Mouse (Mus musculus) midbrain, embryonic 11.5 days (tissue): ENCODE measurements at regions not wholly inside any gene's neighbourhood (a gene's known extent, or its start where the extent isn't known, plus 50 kb on each side); places are given as distances from the start of the nearest gene placed in this dataset.

ENCODE experiments used
- ATAC-seq: fragments of 200-750 bp; cut with Nextera tagmentation; 2 replicates; pipeline ENCODE4 v1.8.0; 2017; ENCODE audit warnings: moderate TSS enrichment, moderate library complexity; ENCODE audit not compliant: low FRiP score
- DNase-seq: peaks from one replicate; pipeline ENCODE4 v3.0.0; 2015; ENCODE audit warnings: low spot score; ENCODE audit errors: missing footprints
- H3K27ac ChIP-seq: fragments of 300-500 bp; sonication (generic); 2 replicates; pipeline ENCODE4 v1.5.1; 2014; ENCODE audit warnings: low read depth, low read length
- H3K27me3 ChIP-seq: fragments of 300-500 bp; sonication (generic); 2 replicates; pipeline ENCODE4 v1.6.1; 2014; ENCODE audit warnings: mild to moderate bottlenecking, low read length, moderate library complexity, mixed read lengths; ENCODE audit not compliant: control insufficient read depth, insufficient read depth
- H3K36me3 ChIP-seq: fragments of 300-500 bp; sonication (generic); 2 replicates; pipeline ENCODE4 v1.6.1; 2014; ENCODE audit warnings: mild to moderate bottlenecking, low read length, moderate library complexity, mixed read lengths; ENCODE audit not compliant: control insufficient read depth, insufficient read depth
- H3K4me1 ChIP-seq: fragments of 300-500 bp; sonication (generic); 2 replicates; pipeline ENCODE4 v1.6.1; 2014; ENCODE audit warnings: low read length; ENCODE audit not compliant: control insufficient read depth, insufficient read depth
- H3K4me2 ChIP-seq: fragments of 300-500 bp; sonication (generic); 2 replicates; pipeline ENCODE4 v1.6.1; 2014; ENCODE audit warnings: mild to moderate bottlenecking, moderate library complexity
- H3K4me3 ChIP-seq: fragments of 300-500 bp; sonication (generic); 2 replicates; pipeline ENCODE4 v1.5.1; 2014; ENCODE audit warnings: low read depth, low read length
- H3K9ac ChIP-seq: fragments of 300-500 bp; sonication (generic); 2 replicates; pipeline ENCODE4 v1.6.1; 2014; ENCODE audit warnings: low read length
- H3K9me3 ChIP-seq: fragments of 300-500 bp; sonication (generic); 2 replicates; pipeline ENCODE4 v1.6.1; 2016; ENCODE audit warnings: low read length; ENCODE audit not compliant: control insufficient read depth
- WGBS: fragments of 180-500 bp; shearing (Covaris S2); extraction: QIAGEN DNeasy Blood & Tissue Kit; methylation state at CpG from one replicate; pipeline ENCODE4 v1.1.7; 2014; 5-methylcytosine and 5-hydroxymethylcytosine counted together

DNA sequence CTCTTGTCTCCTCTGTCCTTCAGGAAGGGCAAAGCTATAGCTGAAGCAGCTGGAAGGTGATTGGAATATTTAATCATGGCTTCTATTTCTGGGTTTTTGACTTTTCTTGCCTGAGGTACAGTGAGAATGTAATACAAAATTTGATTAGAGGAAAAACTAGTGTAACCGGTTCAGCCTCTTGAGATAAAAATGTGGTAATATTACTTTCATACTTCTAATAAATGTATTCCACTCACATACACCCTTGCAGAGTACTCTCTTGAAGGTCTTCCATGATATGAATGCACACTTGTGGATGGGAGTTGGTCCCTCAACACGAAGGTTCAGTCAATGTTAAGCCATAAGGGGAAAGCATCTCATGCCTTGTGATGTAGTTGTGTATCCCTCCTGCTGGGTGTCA, 215.4 kb upstream of the Id2 start:
- Histone ChIP-seq H3K27me3 (no peaks in the 10 kb centered on the region), H3K36me3 (no peaks in the 10 kb centered on the region), H3K4me3 (no peak overlapping the region), H3K4me2 (no peak overlapping the region), H3K9me3 (no peaks in the 10 kb centered on the region), H3K9ac (no peak overlapping the region), H3K27ac (no peak overlapping the region), H3K4me1 (no peaks in the 10 kb centered on the region)
- 92% methylated on average over 2 of the region's 2 CpGs for WGBS
- DNase-seq (no peak), ATAC-seq (no peak)

DNA sequence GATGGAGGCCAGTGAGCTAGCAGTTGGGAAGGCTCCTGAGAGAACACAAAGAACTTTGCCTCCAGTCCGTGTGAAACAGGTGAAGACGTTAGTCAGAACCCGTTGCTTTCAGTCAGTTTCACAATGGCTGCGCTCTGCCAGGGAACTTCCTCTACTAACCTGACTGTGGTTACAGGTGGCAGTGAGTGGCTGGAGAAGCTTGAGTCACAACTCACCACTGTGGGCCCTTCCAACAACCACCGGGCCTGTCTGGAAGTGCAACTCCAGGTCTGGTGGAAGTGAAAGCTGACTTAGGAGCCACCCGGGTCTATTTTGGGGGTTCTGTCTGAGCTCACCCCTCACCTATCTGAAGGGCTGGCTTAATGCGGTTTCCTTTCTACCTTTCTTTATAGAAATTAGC, 214.8 kb upstream of the Id2 start:
- no peak overlapping the region for H3K27ac ChIP-seq
- no peak overlapping the region for H3K4me2 ChIP-seq
- no peak overlapping the region for H3K9ac ChIP-seq
- no peaks in the 10 kb centered on the region for H3K36me3 ChIP-seq
- no peak for ATAC-seq
- H3K4me1 ChIP-seq: no peaks in the 10 kb centered on the region
- no peak overlapping the region for H3K4me3 ChIP-seq
- no peaks in the 10 kb centered on the region for H3K27me3 ChIP-seq
- no peak for DNase-seq
- 91% methylated on average over 7 of the region's 7 CpGs for WGBS
- H3K9me3 ChIP-seq: no peaks in the 10 kb centered on the region

DNA sequence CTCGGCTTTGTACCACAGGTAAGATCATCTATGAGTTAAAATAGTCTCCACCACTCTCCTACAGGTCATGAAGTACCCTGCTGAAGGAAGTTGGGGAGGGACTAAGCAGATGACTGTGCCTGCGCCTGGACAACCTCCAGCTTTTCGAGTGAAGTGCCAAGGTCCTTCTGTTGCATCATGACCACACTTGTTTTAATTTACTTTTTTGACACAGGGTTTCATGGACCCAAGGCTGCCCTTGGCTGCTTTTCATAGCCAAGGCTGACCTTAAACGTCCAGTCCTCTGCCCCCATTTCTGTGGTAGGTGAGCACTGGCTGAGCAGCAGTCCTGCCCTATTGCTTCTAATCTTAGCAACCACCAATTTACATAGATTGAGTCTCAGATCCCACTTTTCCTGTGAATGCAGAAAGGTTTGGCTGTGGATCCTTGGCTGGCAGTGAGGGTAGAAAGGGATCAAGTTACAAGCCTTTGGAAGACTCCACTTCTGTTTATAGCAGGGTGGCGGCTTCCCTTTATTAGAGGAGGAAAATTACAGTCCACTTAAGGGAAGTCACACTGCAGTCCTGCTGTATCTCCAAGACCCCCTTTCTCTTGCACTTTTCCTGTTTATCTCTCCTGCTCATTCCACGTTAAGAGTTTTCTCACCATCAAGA, 213.5 kb upstream of the Id2 start:
- DNase-seq (no peak), ATAC-seq (no peak)
- no peak overlapping the region for H3K9ac ChIP-seq
- no peak overlapping the region for H3K27ac ChIP-seq
- H3K36me3 ChIP-seq: no peaks in the 10 kb centered on the region
- WGBS: 66% methylated on average over 6 of the region's 6 CpGs
- no peaks in the 10 kb centered on the region for H3K9me3 ChIP-seq
- H3K27me3 ChIP-seq: no peaks in the 10 kb centered on the region
- H3K4me1 ChIP-seq: peaks cover 2% of the 10 kb centered on the region; the same call in 1 of the 2 replicates
- no peak overlapping the region for H3K4me3 ChIP-seq
- H3K4me2 ChIP-seq: no peak overlapping the region

DNA sequence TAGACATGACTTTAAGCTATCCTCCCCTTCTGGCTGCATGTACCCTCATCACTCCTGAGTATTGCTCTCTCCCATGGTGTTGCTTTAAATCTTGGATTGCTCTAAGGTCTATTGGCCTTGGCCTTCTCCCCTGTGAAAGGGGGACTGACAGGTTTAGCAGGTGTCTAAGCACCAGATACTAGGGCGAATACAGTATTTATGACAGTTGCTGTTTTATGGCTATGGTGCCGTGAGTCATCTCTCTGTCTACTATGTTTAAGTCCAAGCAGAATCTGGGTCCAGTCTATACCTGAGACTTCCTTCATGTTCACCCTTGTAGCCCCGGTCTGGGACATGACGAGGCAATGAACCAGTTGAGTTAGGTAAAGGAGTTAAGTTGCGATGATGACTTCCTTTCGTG, 212.3 kb upstream of the Id2 start:
- Histone ChIP-seq H3K4me2 (no peak overlapping the region), H3K4me3 (no peak overlapping the region), H3K4me1 (peaks cover 7% of the 10 kb centered on the region; the same call in 1 of the 2 replicates), H3K9ac (no peak overlapping the region), H3K9me3 (no peaks in the 10 kb centered on the region), H3K27ac (no peak overlapping the region), H3K36me3 (no peaks in the 10 kb centered on the region), H3K27me3 (no peaks in the 10 kb centered on the region)
- ATAC-seq (no peak), DNase-seq (no peak)
- WGBS: 93% methylated on average over 6 of the region's 6 CpGs

DNA sequence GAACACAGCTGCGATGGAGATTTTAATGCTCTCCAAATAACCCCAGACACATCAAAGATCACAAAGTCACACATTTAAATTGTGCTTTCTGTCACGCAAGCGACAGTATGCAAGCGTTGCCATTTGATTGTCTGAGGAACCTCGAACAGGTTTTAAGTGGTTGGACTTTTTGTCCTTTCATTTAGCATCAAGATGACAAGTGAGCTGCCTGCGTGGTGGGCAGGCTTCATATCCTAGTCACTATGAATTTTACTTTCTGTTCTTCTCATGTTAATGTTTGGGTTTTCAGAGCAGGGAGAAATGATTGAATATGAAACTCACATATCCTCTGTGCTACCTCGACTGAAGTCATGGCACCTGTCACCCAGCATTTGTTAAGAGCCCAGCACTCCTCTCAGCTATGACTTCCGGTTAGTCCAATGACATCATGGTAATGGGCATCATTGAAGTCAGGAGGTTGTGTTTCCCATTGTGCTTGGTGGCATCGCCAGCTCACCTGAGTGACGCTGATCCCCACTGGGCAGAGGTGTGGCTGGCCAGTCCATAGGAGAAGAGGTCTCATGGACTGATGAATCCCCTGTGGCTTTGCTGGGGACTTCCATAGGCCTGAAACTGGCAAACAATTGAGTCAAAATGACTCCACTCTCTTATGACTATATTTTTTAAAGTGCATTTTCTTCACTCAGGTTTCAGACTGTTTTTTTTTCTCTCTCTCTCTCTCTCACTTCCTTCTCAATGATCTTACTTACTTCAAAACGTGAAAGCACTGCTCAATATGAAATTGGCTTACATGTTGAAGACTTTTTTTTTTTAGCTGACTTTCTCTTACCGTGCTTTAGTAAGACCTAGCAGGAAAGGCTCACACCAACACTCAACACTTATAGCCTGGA, 209.1 kb upstream of the Id2 start:
- H3K27ac ChIP-seq: no peak overlapping the region; the same call in 1 of the 2 replicates
- H3K4me2 ChIP-seq: no peak overlapping the region
- H3K4me1 ChIP-seq: peaks cover 14% of the 10 kb centered on the region; the same call in 1 of the 2 replicates
- no peaks in the 10 kb centered on the region for H3K9me3 ChIP-seq
- no peak overlapping the region for H3K9ac ChIP-seq
- H3K36me3 ChIP-seq: no peaks in the 10 kb centered on the region
- ATAC-seq (no peak), DNase-seq (no peak)
- WGBS: 92% methylated on average over 12 of the region's 12 CpGs
- no peaks in the 10 kb centered on the region for H3K27me3 ChIP-seq
- no peak overlapping the region for H3K4me3 ChIP-seq

DNA sequence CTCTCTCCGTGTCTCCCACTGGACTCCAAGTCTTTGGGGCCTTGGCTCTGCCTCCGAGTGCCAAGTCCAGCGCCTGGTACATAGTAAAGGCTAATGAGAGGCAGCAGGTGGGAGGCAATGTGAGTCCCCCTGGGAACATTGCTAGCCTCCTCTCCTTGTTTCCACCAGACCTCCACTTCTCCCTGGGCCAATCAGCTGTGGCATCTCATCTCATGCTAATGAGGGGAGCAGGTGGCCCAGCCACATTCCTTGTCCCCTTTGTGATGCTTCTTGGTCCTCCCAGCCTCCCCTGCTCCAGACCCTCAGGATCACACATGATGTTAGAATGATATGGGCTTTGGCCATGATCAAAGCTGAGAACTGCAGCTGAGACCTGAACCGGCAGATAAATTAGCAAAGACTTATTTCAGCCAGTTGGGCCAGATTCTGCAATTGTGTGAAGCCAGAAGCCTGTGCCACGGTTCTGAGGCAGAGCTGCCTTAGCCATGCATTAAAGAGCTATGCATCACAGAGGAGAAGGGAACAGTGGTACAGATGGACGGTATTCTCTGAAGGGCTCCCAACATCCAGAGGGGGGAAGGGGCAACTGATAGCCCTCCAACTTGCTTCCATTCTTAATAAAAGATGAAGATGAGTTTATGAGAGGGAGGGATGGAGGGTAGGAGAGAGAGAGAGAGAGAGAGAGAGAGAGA, 208.0 kb upstream of the Id2 start:
- H3K9ac ChIP-seq: no peak overlapping the region
- DNase-seq: no peak
- ATAC-seq: peak; percentile 86
- no peaks in the 10 kb centered on the region for H3K36me3 ChIP-seq
- no peak overlapping the region for H3K4me2 ChIP-seq
- H3K9me3 ChIP-seq: no peaks in the 10 kb centered on the region
- peaks cover 14% of the 10 kb centered on the region; the same call in 1 of the 2 replicates for H3K4me1 ChIP-seq
- H3K27ac ChIP-seq: peak overlapping the region; percentile 32; the same call in 1 of the 2 replicates
- WGBS: 53% methylated on average over 6 of the region's 6 CpGs
- H3K4me3 ChIP-seq: no peak overlapping the region
- no peaks in the 10 kb centered on the region for H3K27me3 ChIP-seq

DNA sequence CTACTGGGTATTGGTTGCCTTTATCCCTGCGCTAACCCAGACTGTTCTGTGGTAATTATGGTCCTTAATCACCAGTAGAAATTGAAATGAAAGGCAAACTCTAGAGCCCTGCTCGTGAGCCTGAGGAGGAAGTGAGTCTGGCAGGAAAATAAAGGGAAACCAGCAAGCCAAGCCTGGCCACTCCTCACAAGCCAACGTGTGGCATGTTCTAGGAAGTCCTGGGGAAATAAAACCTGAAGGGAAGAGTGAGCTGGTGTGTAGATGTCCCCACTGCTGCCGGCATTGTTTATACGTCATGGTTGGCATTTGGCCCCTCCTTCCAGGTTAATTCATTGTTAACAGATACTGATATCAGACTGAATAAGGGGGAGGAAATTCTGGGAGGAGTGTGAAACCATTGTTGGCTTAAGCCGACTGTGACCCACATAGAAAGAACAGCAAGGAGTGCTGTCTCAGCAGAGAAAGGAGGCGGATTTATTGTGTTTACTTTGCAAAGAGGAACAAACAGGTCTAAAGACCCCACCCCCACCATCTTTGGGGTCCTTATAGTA, 206.6 kb upstream of the Id2 start:
- Histone ChIP-seq H3K27me3 (no peaks in the 10 kb centered on the region), H3K9ac (no peak overlapping the region), H3K4me3 (no peak overlapping the region), H3K36me3 (no peaks in the 10 kb centered on the region), H3K27ac (no peak overlapping the region), H3K9me3 (no peaks in the 10 kb centered on the region), H3K4me2 (no peak overlapping the region), H3K4me1 (peaks cover 14% of the 10 kb centered on the region; the same call in 1 of the 2 replicates)
- no peak for ATAC-seq
- 49% methylated on average over 7 of the region's 7 CpGs for WGBS
- DNase-seq: no peak

DNA sequence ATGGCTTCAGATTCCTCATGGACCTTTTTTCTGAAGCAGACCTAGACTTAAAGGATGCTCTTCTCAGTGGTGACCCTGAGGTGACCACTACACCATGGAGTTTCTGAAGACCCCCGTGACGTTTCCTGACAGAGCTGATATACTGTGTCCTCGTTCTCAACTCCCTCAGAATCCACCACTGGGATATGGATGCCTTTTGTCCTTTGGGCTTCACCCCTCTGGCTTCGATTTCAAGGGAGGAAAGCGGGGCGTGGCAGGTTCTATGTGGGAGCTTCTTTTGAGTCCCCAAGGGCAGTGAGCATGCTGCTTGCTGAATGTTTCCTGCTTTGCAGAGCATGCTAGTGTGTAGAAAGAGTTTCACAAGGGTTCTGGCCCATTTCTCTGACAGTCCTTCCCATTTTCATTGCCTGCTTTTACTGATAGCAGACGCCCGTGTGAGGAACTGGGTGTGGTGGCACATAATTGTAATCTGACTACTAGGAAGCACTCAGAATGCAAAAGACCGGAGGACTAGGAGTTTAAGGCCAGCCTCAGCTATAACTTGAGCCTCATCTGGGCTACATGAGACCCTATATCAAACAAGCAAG, 204.0 kb upstream of the Id2 start:
- no peak overlapping the region for H3K4me3 ChIP-seq
- no peak overlapping the region for H3K4me2 ChIP-seq
- DNase-seq: no peak
- 82% methylated on average over 9 of the region's 9 CpGs for WGBS
- H3K9me3 ChIP-seq: no peaks in the 10 kb centered on the region
- ATAC-seq: no peak
- no peaks in the 10 kb centered on the region for H3K36me3 ChIP-seq
- H3K27me3 ChIP-seq: no peaks in the 10 kb centered on the region
- H3K27ac ChIP-seq: no peak overlapping the region
- H3K4me1 ChIP-seq: peaks cover 14% of the 10 kb centered on the region; the same call in 1 of the 2 replicates
- H3K9ac ChIP-seq: no peak overlapping the region
